Mouse (Mus musculus) midbrain, embryonic 15.5 days (tissue): ENCODE results near the gene Mb21d2. TPM values are rescaled to one million over a fixed set of nuclear protein-coding genes. Genes with fewer than 3 reads are reported as not detected.

ENCODE experiments used
- ATAC-seq: fragments of 200-750 bp; cut with Nextera tagmentation; replicated peaks from 2 replicates; pipeline ENCODE4 v1.8.0; 2017; ENCODE audit warnings: moderate TSS enrichment
- H3K27ac ChIP-seq: fragments of 300-500 bp; sonication (generic); 2 replicates; pipeline ENCODE4 v1.5.1; 2015; ENCODE audit warnings: mild to moderate bottlenecking, inconsistent platforms
- H3K27me3 ChIP-seq: fragments of 300-500 bp; sonication (generic); replicated peaks from 2 replicates; pipeline ENCODE4 v1.6.1; 2015; ENCODE audit warnings: inconsistent platforms
- H3K36me3 ChIP-seq: fragments of 300-500 bp; sonication (generic); replicated peaks from 2 replicates; pipeline ENCODE4 v1.6.1; 2015; ENCODE audit warnings: inconsistent platforms
- H3K4me1 ChIP-seq: fragments of 300-500 bp; sonication (generic); 2 replicates; pipeline ENCODE4 v1.6.1; 2015; ENCODE audit warnings: inconsistent platforms
- H3K4me2 ChIP-seq: fragments of 300-500 bp; sonication (generic); 2 replicates; pipeline ENCODE4 v1.6.1; 2015; ENCODE audit warnings: inconsistent platforms, mild to moderate bottlenecking, moderate library complexity
- H3K4me3 ChIP-seq: fragments of 300-500 bp; sonication (generic); 2 replicates; pipeline ENCODE4 v1.5.1; 2015; ENCODE audit warnings: mild to moderate bottlenecking, inconsistent platforms
- H3K9ac ChIP-seq: fragments of 300-500 bp; sonication (generic); 2 replicates; pipeline ENCODE4 v1.6.1; 2015; ENCODE audit warnings: mild to moderate bottlenecking, inconsistent platforms
- H3K9me3 ChIP-seq: fragments of 300-500 bp; sonication (generic); 2 replicates; pipeline ENCODE4 v1.6.1; 2016; ENCODE audit warnings: inconsistent platforms
- WGBS: fragments of 180-500 bp; shearing (Covaris S2); methylation state at CpG from one replicate; pipeline ENCODE4 v1.1.7; 2015; ENCODE audit warnings: mixed read lengths; 5-methylcytosine and 5-hydroxymethylcytosine counted together
- polyA plus RNA-seq: library from polyadenylated mRNA; unstranded; fragments of >200 nt; fragmentation: Nextera tagmentation; extraction: Ambion mirVana; gene quantifications from 2 replicates; pipeline ENCODE4 v1.2.1, GENCODE M21; 2015

The Mb21d2 gene
- 16.9 and 17.6 TPM in 2 replicates for polyA plus RNA-seq

DNA sequence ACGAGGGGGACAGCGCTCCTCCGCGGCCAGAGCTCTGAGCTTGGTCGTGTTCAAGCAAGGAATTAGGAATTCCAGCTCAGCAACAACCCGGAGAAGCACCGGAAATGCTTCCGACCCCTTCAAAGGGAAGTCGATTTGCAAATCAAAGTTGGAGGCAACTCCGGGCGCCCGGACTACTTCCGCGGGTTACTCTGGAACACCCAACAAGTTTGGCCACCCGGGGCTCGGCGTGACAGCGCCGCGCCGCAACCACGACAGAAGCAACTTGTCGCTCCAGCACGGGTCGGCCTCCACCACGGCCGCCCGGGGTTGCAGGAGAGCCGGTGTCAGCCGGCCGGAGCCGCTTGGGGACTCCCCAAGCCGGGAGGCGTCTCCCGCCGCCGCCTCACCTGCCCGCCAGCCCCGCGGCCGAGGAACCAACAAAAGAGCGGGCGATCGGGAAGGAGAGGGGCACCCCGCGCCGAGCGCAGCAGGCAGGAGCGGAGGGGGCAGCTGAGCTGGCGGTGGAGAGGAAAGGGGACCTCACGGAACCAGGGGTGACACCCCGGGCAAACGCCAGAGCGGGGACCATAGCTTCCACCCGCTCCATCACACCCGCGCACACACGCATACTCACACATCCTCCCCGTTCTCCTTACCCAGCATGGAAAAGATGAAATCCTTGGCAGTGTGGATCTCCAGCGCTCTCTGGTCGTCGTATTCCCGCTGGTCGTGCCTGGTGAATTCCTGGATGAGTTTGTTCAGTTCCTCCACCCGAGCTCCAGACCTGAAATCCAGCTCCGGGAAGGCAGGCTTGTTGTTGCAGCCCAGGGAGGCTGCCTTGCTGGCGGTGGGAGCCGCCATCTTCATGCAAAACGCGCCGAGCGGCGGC, at the start of gene Mb21d2:
Gene Mb21d2 (minus strand): TSS at position 859 of the 871 bp plus-strand sequence.
- peak within 1 kb of the TSS; percentile 95 for H3K4me3 ChIP-seq
- H3K36me3 ChIP-seq: no peaks in the 10 kb centered on the region
- peak within 1 kb of the TSS; percentile 65 for H3K4me2 ChIP-seq
- ATAC-seq: peak; percentile 59
- under 1% methylated on average over 65 of the region's 73 CpGs for WGBS
- H3K9ac ChIP-seq: peak within 1 kb of the TSS; percentile 90
- H3K9me3 ChIP-seq: no peaks in the 10 kb centered on the region
- H3K27me3 ChIP-seq: peaks cover 5% of the 10 kb centered on the region; the same call in 1 of the 2 replicates
- H3K27ac ChIP-seq: peak within 1 kb of the TSS; percentile 95
- H3K4me1 ChIP-seq: peaks cover 43% of the 10 kb centered on the region

DNA sequence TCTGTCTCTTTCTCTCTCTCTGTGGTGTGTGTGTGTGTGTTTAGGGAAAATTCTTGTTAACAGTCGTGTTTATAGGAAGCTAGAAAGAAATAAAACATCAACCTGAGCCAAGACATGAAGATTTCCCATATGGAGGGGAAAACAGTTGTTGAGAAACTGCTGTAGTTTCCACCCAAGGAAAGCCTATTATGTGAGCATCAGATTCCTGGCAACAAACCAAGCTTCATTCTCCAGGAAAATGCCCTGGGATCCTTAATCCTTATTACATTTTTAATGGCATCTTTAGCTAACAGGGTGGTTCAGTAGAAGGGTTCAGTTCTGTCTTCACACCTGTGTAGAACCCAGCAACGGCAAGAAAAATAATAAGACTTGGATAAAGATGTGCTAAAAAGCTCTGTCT, 36.8 kb upstream of the Mb21d2 start:
- no peaks in the 10 kb centered on the region for H3K9me3 ChIP-seq
- H3K9ac ChIP-seq: no peak overlapping the region
- H3K4me3 ChIP-seq: no peak overlapping the region
- 65% methylated on average over 2 of the region's 2 CpGs for WGBS
- H3K4me2 ChIP-seq: no peak overlapping the region
- no peak overlapping the region for H3K27ac ChIP-seq
- no peaks in the 10 kb centered on the region for H3K27me3 ChIP-seq
- no peak for ATAC-seq
- H3K4me1 ChIP-seq: no peaks in the 10 kb centered on the region
- H3K36me3 ChIP-seq: no peaks in the 10 kb centered on the region

DNA sequence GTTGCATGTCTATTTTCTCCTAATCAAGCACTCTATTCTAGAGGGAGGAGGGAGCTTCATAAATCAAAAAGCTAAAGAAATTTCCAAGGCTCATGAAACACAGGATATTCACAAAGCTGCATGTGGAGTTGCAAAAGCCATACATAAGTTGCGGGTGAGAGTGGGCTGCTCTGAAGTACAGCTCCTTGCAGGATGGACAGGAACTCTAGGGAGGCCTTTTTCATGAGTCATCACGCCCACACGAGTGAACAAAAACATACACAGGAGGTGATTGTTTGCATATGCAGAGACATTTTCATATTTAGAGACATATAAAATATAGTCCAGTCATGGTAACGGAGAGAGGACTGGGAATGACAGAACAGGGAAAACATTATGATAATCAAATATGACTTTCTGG, 34.6 kb upstream of the Mb21d2 start:
- H3K4me1 ChIP-seq: no peaks in the 10 kb centered on the region
- no peak overlapping the region for H3K4me3 ChIP-seq
- no peak overlapping the region for H3K27ac ChIP-seq
- WGBS: 78% methylated on average over 4 of the region's 4 CpGs
- no peaks in the 10 kb centered on the region for H3K36me3 ChIP-seq
- H3K27me3 ChIP-seq: no peaks in the 10 kb centered on the region
- ATAC-seq: no peak
- no peak overlapping the region for H3K9ac ChIP-seq
- no peak overlapping the region for H3K4me2 ChIP-seq
- no peaks in the 10 kb centered on the region for H3K9me3 ChIP-seq

DNA sequence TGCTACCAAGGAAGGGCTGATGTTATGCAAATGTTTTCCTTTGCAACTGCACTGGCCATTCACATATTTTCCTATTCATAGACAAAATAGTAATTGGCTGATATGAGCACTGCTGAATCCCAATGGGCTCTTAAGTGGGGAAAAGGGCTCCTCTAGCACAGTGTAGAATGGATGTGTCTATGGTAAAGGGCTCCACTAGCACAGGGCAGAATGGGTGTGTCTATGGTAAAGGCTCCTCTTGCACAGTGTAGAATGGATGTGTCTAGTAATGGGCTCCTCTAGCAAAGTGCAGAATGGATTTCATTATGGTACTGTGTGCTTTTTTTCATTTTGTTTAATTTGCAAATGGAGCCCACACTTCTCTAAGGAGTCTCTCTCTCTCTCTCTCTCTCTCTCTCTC, 33.5 kb upstream of the Mb21d2 start:
- no peak overlapping the region for H3K9ac ChIP-seq
- ATAC-seq: no peak
- H3K4me1 ChIP-seq: no peaks in the 10 kb centered on the region
- no peak overlapping the region for H3K4me3 ChIP-seq
- no peak overlapping the region for H3K27ac ChIP-seq
- no peak overlapping the region for H3K4me2 ChIP-seq
- H3K36me3 ChIP-seq: no peaks in the 10 kb centered on the region
- no peaks in the 10 kb centered on the region for H3K27me3 ChIP-seq
- no peaks in the 10 kb centered on the region for H3K9me3 ChIP-seq

DNA sequence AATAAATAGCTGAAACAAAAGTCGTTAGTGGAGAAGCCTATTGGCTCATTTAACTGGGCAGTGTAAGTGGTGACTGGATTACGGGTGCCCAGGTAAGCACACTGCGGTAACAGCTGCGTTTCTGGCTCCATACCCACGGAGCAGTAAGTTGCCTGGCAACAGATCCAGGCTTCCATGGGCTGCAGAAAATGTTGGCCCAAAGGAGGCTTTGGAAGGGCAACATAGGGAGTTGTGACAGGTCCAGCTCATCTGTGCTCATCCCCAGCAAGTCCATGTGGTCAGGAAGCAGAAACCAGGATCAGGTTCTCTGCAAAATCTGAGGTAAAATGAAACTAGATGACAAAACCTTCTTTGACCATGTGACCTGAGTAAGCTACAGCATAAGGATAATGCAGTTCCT, 20.3 kb upstream of the Mb21d2 start:
- Histone ChIP-seq H3K9ac (no peak overlapping the region), H3K27ac (no peak overlapping the region), H3K27me3 (no peaks in the 10 kb centered on the region), H3K4me3 (no peak overlapping the region), H3K9me3 (no peaks in the 10 kb centered on the region), H3K36me3 (no peaks in the 10 kb centered on the region), H3K4me2 (no peak overlapping the region), H3K4me1 (no peaks in the 10 kb centered on the region)
- ATAC-seq: no peak
- 74% methylated on average over 5 of the region's 5 CpGs for WGBS

DNA sequence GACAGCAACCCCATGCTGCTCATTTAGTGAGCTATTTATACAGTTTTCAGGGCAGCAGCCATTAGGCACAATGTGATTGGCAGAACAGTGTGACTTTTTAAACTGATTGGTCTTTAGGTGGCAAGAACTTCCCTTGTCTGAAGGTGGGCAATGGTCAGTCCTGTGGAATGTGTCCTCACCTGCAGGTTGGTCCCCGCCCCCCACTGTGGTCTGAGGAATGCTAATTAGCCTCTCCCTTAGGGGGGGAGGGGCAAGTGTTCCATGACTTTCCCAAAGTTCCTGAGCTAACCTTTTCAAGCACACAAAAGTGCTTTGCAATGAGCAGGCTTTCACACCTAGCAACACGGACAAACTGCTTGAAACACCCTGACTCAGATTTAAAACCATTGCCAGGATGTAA, 13.8 kb upstream of the Mb21d2 start:
- ATAC-seq: no peak
- Histone ChIP-seq H3K4me1 (no peaks in the 10 kb centered on the region), H3K36me3 (no peaks in the 10 kb centered on the region), H3K9me3 (no peaks in the 10 kb centered on the region), H3K4me3 (no peak overlapping the region), H3K9ac (no peak overlapping the region), H3K27ac (no peak overlapping the region), H3K4me2 (no peak overlapping the region), H3K27me3 (no peaks in the 10 kb centered on the region)
- 61% methylated on average over 2 of the region's 2 CpGs for WGBS

DNA sequence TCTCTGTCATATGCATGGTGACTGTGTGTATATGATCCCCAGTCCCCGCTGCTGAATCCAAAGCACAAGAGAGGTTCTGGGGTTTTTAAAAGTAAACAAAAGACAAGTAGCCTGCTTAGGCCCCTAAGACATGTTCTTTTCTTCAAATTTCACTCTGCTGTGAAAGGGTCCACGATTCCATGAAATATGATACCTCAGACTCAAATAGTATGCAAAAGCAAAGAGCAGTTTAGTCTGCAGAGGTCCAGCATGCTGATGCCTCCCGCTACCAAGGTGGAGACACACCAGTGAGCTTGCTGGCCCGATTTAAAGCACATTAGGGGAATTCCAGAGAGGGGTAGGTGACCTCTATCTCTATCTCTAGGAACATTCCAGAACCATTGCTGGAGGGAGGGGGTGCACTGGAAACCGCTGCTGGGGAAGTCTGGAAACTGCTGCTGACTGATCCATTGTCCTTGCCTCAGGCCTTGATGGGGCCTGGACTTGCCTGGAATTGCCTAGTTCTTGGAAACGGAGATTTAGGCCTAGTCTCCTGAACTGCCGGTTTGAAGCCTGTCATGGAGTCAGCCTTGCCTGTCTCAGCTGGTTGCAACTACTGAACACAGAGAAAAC, 6.8 kb upstream of the Mb21d2 start:
- H3K4me3 ChIP-seq: no peak overlapping the region
- no peak overlapping the region for H3K27ac ChIP-seq
- 71% methylated on average over 7 of the region's 7 CpGs for WGBS
- no peaks in the 10 kb centered on the region for H3K4me1 ChIP-seq
- peaks cover 5% of the 10 kb centered on the region; the same call in 1 of the 2 replicates for H3K27me3 ChIP-seq
- ATAC-seq: no peak
- no peaks in the 10 kb centered on the region for H3K9me3 ChIP-seq
- no peaks in the 10 kb centered on the region for H3K36me3 ChIP-seq
- H3K9ac ChIP-seq: no peak overlapping the region
- H3K4me2 ChIP-seq: no peak overlapping the region

DNA sequence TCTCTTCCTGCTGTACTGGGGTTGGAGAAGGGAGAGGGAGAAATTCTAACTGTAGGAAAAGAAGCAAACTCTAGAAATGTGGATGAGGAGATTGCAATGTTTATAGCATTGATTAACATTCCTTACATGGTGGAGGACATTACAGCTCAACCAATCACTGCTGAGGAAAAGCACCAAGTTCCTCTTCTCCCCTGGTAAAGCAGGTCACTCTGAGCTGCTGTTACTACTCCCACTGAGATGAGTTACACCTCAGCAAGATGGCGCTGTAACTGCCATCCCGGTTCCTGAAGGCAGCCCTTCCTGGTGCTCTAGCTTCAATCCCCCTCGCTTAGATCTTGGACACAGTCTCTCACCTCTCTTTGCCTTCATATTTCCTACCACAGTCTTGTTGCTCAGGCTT, 6.2 kb upstream of the Mb21d2 start:
- no peak overlapping the region for H3K9ac ChIP-seq
- H3K9me3 ChIP-seq: no peaks in the 10 kb centered on the region
- H3K4me3 ChIP-seq: no peak overlapping the region
- H3K4me1 ChIP-seq: no peaks in the 10 kb centered on the region
- H3K36me3 ChIP-seq: no peaks in the 10 kb centered on the region
- H3K4me2 ChIP-seq: no peak overlapping the region
- 71% methylated on average over 3 of the region's 3 CpGs for WGBS
- H3K27ac ChIP-seq: no peak overlapping the region
- peaks cover 5% of the 10 kb centered on the region; the same call in 1 of the 2 replicates for H3K27me3 ChIP-seq
- ATAC-seq: no peak

DNA sequence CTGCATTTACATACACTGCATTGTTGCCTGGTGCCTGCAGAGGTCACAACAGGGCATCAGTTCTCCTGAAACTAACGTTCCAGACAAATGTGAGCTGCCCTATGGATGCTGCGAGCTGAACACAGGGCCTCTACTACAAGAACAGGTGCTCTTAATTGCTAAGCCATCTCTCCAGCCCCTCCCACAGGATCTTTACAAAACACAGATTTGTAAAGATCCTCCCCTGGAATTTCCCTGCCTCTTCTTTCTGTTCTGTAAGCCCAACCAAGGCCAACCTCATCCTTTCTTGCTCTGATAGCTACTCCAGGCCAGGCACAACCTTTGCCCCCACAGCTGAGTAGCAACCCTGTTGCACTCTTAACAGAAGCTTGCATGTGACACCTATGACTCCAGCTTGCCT, 1.7 kb upstream of the Mb21d2 start:
- Histone ChIP-seq H3K27ac (no peak overlapping the region), H3K4me1 (peaks cover 22% of the 10 kb centered on the region), H3K9me3 (no peaks in the 10 kb centered on the region), H3K4me3 (no peak overlapping the region), H3K9ac (no peak overlapping the region), H3K36me3 (no peaks in the 10 kb centered on the region), H3K4me2 (no peak overlapping the region), H3K27me3 (peaks cover 5% of the 10 kb centered on the region; the same call in 1 of the 2 replicates)
- 64% methylated on average over 2 of the region's 2 CpGs for WGBS
- ATAC-seq: no peak

DNA sequence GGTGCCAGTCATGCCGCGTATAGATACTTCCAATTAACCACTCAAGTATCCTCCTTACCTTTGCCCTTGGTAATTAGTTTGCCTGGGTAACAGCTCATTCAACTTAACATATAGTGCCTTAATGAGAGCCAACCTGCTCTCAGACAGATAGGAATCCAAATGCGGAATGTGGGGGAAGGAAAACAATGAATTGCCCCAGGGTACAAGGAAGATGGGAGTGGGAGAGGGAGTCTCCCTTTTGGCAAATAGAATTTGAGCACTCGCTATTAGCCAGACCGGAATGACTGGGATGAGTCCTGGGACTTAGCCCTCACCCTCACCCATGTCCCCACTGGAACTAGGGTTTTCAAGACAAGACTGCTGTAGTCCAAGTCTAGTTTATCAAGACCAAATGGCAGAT, 953 bp upstream of the Mb21d2 start:
- Histone ChIP-seq H3K9ac (peak overlapping the region; percentile 90), H3K36me3 (no peaks in the 10 kb centered on the region), H3K4me3 (peak overlapping the region; percentile 95), H3K4me1 (peaks cover 30% of the 10 kb centered on the region), H3K4me2 (peak overlapping the region; percentile 65), H3K27ac (peak overlapping the region; percentile 95), H3K9me3 (no peaks in the 10 kb centered on the region), H3K27me3 (peaks cover 5% of the 10 kb centered on the region; the same call in 1 of the 2 replicates)
- 7% methylated on average over 5 of the region's 5 CpGs for WGBS
- 0 out of 2 replicates have a peak, but pooled peaks have one; percentile 1 for ATAC-seq

DNA sequence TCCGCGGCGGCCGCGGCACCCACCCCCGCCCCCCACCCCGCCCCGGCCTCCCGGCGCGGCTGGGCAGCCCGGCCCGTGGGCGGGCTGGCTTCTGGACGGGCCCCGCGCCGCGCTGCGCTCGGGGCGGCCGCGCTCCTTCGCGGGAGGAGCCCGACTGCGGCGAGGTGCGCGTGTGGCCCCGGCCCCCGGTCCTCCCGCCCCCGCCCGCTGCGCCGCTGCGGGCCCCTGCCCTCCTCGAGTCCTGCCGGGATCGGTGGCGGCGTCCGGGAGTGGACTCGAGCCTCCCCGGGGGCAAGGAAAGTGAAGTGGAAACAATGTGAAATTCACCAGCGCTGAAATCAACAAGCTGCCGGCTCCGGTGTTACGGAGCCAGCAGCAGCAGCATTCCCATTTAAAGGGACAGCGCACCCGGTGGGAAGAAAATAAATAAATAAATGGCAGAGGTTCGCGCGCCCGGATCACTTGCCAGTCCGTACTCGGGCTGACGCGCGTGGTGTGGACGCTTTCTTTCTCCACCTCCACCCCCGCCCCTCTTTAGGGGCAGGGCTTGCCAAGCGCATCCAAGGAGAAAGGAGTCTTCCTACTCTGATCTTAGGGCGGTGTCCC, 316 bp upstream of the Mb21d2 start:
- Histone ChIP-seq H3K27me3 (peaks cover 5% of the 10 kb centered on the region; the same call in 1 of the 2 replicates), H3K36me3 (no peaks in the 10 kb centered on the region), H3K9ac (peak overlapping the region; percentile 90), H3K4me1 (peaks cover 36% of the 10 kb centered on the region), H3K4me3 (peak overlapping the region; percentile 95), H3K9me3 (no peaks in the 10 kb centered on the region), H3K27ac (peak overlapping the region; percentile 95), H3K4me2 (peak overlapping the region; percentile 65)
- ATAC-seq: peak; percentile 78
- WGBS: 0% methylated on average over 38 of the region's 66 CpGs

DNA sequence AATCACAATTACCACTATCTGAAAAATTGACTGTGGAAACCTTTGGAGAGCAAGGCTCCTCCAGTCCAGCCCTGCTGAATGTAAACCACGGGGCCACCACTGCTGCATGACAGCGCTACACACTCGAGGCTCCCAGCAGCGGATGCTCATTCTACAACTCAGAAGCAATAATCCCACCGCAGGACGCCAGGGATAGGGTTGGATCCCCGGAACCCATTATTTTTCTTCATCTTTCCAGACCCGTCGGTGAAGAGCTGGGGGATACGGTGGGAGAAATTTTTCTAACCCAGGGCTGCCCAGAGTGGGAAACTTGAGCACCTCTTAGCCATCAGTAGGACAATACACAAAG, 1.0 kb downstream of the Mb21d2 start:
- Histone ChIP-seq H3K4me1 (peaks cover 44% of the 10 kb centered on the region), H3K36me3 (no peaks in the 10 kb centered on the region), H3K4me3 (peak overlapping the region; percentile 95), H3K9ac (peak overlapping the region; percentile 90), H3K9me3 (no peaks in the 10 kb centered on the region), H3K27me3 (peaks cover 5% of the 10 kb centered on the region; the same call in 1 of the 2 replicates), H3K27ac (peak overlapping the region; percentile 95), H3K4me2 (peak overlapping the region; percentile 65)
- ATAC-seq: peak; percentile 48
- 0% methylated on average over 10 of the region's 10 CpGs for WGBS
